Mouse (Mus musculus) cortical plate, adult 2 months (tissue): ENCODE results near the gene Prrt1. TPM values are rescaled to one million over a fixed set of nuclear protein-coding genes. Genes with fewer than 3 reads are reported as not detected.

Experiments
- H3K27ac ChIP-seq: fragments of 200-500 bp; 2 replicates; pipeline ENCODE4 v1.5.1; 2012; ENCODE audit warnings: low read length, control low read depth, inconsistent platforms; ENCODE audit not compliant: insufficient read depth
- H3K4me1 ChIP-seq: fragments of 200-500 bp; 2 replicates; pipeline ENCODE4 v1.6.1; 2011; ENCODE audit warnings: low read length; ENCODE audit not compliant: control insufficient read depth, insufficient read depth
- H3K4me3 ChIP-seq: fragments of 200-500 bp; 2 replicates; pipeline ENCODE4 v1.5.1; 2011; ENCODE audit warnings: mild to moderate bottlenecking, low read length, control low read depth; ENCODE audit not compliant: insufficient read depth
- CTCF ChIP-seq: fragments of 200-500 bp; IDR thresholded peaks from 2 replicates; pipeline ENCODE4 v1.5.1; 2011; ENCODE audit warnings: mild to moderate bottlenecking, control low read depth, low read length; ENCODE audit not compliant: insufficient read depth; ENCODE audit errors: extremely low read depth
- POLR2A ChIP-seq: fragments of 200-500 bp; IDR thresholded peaks from 2 replicates; pipeline ENCODE4 v1.6.1; 2011; ENCODE audit warnings: mild to moderate bottlenecking, low read length, control low read depth; ENCODE audit not compliant: insufficient read depth; ENCODE audit errors: extremely low read depth
- polyA plus RNA-seq: library from polyadenylated mRNA; depleted of rRNA; stranded (reverse); fragments of >200 nt; gene quantifications from 2 replicates; pipeline ENCODE4 v1.2.3, GENCODE M21; 2012

Prrt1 gene
- polyA plus RNA-seq, 1 experiment, result 160 TPM

DNA sequence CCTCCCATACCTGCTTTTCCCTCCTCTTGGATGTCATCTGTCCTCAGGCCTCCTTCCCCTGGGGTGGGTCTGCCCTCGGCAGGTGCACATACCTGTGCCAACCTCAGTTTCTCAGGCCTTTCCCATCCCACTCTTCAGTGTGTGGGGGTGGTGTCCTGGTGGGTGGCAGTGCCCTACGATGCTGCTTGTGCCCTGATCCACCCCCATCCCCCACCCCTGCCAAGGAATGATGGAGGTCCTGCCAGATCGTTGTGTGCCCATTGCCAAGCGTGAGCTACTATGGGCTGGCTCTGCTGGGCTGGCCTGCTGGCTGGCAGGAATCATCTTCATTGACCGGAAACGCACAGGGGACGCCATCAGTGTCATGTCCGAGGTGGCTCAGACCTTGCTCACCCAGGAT lies 18.3 kb upstream of the Prrt1 start:
- peaks cover 8% of the 10 kb centered on the region for H3K4me1 ChIP-seq
- no peak overlapping the region for H3K4me3 ChIP-seq
- no peak overlapping the region for H3K27ac ChIP-seq
- TF ChIP-seq POLR2A (no peak), CTCF (no peak)

DNA sequence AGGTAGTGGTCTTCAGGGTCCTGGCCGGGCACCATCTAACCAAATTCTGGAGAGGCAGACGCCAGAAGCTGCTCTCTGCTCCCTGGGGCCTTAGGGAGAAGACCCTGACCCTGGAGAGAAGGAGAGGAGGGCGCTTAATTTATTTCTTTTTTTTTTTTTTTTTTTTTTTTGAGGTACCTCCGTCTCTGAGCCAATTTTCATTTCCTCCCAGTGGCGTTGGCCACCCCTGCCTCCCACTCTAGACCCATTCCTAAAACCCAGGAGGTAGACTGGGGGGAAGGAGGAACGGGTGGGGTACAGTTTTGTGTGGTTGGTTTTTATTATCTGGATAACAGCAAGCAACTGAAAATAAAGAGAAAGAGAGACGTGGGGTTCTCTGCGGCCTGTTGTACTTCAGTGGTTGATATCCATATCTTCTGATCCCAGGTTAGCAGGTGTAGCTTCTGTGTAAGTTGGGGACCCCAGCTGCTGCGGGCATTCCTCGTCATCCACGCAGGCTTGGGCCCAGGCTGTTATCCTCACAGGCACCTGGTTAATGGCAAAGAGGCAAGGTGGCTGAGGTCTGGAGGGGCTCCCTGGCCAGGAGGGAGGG lies 16.2 kb upstream of the Prrt1 start:
- H3K27ac ChIP-seq, result no peak overlapping the region
- H3K4me1 ChIP-seq, result peaks cover 5% of the 10 kb centered on the region
- no peak overlapping the region for H3K4me3 ChIP-seq
- TF ChIP-seq POLR2A (no peak), CTCF (no peak)

DNA sequence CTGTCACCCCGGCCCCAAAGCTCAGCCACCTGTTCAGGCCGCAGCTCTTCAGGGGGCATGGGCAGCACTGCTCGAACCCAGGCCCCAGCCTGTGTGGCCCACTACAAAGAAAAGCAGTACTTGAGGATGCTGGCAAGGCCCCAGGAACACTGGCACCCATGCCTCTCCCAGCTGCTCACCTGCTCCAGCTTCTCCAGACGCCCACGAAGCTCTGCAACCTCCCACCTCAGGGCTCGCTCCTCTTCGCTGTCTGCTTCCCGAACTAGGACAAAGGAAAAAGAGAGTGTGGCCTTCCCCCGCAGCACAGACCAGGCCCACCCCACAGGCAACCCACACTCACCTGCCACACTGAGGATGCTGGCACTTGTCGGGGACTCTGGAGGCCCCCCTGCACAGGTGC lies 15.5 kb upstream of the Prrt1 start:
- no peak overlapping the region for H3K4me3 ChIP-seq
- TF ChIP-seq CTCF (no peak), POLR2A (0 out of 2 replicates have a peak, but pooled peaks have one; percentile 18)
- H3K4me1 ChIP-seq, result peaks cover 4% of the 10 kb centered on the region
- H3K27ac ChIP-seq, result peak overlapping the region; percentile 27; the same call in 1 of the 2 replicates

DNA sequence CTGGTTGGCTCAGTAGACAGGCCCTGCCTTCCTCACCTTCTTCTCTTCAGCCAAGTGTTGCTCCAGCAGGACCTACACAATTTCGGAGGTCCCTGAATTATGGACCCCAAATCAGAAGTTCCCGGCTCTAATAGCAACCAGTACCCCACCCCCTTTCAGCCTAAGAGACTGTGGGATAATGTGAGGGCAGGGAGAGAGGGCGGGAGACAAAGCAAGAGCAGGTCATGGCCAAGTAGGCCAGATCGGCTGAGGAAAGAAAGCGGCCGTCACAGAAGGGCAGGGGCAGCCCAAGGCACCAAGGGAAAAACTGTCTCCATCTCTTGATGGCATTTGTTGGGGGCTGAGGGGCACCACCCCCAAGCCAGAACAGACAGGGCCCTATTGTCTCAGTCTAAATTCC lies 13.5 kb upstream of the Prrt1 start, which contains the start of gene Egfl8:
Egfl8 (minus strand) TSS at position 101 of the 400 bp plus-strand sequence.
- TF ChIP-seq CTCF, result no peak
- no peak for TF ChIP-seq POLR2A
- H3K4me3 ChIP-seq, result no peak within 1 kb of the TSS
- H3K27ac ChIP-seq, result 0 out of 2 replicates have a peak within 1 kb of the TSS, but pooled peaks have one; percentile 35
- peaks cover 3% of the 10 kb centered on the region for H3K4me1 ChIP-seq

DNA sequence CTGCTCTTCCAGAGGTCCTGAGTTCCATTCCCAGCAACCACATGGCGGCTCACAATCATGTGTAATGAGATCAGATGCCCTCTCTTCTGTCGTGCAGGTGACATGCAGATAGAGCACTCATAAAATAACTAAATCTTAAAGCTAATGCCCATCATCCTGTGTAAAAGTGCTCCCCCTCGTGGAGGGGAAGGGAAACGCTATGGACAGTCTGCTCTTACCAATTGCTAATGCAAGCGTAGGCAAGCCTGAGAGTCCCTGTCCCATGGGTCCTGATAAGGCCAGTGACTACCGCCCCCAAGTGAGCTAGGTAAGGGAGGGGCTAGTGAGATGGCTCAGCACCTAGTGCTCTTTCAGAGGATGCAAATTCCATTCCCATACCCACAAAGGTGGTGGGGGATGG lies 10.3 kb upstream of the Prrt1 start:
- peak; percentile 88 for TF ChIP-seq CTCF
- no peak for TF ChIP-seq POLR2A
- no peak overlapping the region for H3K4me3 ChIP-seq
- no peaks in the 10 kb centered on the region for H3K4me1 ChIP-seq
- H3K27ac ChIP-seq, result no peak overlapping the region

DNA sequence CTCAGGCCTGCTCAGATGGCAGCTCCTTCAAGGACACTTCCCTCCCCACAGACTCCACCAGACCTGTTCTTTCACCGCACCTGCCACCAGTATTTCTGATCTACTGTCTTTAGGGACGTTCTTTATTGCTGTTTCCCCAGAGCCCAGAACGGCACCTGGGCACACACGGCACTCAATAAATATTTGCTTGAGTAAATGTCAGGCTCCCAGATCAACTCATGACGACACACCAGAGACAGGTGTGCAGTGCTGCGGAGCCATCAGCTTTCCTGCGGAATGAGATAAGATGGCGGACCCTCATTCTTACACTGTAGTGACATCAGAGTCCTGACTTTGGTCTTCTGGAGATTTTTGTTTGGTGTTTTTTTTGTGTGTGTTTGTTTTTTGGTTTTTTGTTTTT lies 8.3 kb upstream of the Prrt1 start:
- Histone ChIP-seq H3K4me3 (no peak overlapping the region), H3K27ac (no peak overlapping the region), H3K4me1 (no peaks in the 10 kb centered on the region)
- no peak for TF ChIP-seq POLR2A
- TF ChIP-seq CTCF, result no peak

DNA sequence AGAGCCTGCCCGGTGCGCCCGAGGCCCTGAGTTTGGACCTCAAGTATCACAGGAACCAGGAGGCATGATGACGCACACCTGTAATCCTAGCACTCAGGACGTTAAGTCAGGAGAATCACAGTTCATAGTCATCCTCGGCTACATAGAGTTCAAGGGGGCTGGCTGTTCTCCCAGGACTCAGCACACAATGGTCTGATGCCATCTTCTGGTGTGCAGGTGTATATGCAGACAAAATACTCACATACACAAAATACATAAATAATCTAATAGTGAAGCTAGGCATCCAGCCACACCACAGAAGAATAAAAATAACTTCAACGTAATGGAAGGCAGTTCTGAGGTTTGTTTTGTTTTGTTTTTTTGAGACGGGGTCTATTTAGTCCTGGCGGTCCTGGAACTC lies 6.2 kb upstream of the Prrt1 start:
- TF ChIP-seq POLR2A (no peak), CTCF (0 out of 2 replicates have a peak, but pooled peaks have one; percentile 17)

DNA sequence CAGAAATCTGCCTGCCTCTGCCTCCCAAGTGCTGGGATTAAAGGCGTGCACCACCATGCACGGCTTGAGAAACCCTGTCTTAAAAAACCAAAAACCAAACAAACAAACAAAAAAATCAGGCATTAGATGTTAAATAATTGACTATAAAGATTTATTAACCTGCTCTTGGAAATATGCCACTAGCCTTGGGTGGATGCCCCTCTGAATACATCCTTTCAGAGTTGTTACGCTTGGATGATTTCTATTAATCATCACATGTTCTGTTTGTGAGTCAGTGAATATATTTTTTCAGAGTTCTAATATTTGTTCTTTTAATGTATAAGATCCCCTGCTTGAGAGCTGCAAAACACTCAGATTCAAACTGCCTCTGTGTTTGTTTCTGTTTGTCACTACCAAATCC lies 4.4 kb upstream of the Prrt1 start:
- no peak overlapping the region for H3K4me3 ChIP-seq
- TF ChIP-seq POLR2A, result no peak
- TF ChIP-seq CTCF, result no peak
- H3K4me1 ChIP-seq, result peaks cover 5% of the 10 kb centered on the region; the same call in 1 of the 2 replicates
- no peak overlapping the region for H3K27ac ChIP-seq

More for the DNA sequence above, 6.2 kb upstream of the Prrt1 start:
- H3K27ac ChIP-seq, result no peak overlapping the region
- H3K4me1 ChIP-seq, result no peaks in the 10 kb centered on the region; the same call in 1 of the 2 replicates
- H3K4me3 ChIP-seq, result no peak overlapping the region

DNA sequence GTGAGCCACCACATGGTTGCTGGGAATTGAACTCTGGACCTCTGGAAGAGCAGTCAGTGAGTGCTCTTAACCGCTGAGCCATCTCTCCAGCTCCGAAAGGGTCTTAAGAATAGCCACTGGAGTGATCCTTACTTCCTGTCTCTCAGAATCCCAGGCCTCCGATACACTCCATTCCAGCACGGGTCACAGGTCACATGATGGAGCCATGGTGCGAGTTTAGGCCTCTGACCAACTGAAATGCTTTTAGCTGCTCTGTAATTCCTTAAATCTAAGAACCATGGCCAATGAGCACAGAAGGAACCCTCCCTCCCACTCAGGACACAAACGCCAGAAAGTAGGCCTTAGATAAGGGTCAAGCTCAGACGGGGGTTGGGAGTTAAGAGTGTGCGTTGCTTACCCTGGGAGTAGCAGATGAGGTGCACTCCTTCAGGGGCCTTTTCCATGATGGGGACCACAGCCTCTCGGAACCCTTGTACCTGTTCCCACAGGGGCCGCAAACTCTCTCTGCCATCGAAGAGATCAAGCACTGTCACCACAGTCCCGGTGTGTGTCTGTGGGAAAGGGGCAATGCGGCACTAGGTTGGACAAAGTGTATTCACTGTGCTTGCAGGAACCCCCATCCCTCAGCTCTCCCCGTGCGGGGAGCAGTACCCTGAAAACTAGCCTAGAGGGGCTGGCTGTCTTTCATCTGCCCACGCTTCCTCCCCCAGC lies 3.1 kb upstream of the Prrt1 start:
- Histone ChIP-seq H3K4me1 (peaks cover 5% of the 10 kb centered on the region; the same call in 1 of the 2 replicates), H3K4me3 (peak overlapping the region; percentile 75), H3K27ac (0 out of 2 replicates have a peak overlapping the region, but pooled peaks have one; percentile 55)
- TF ChIP-seq POLR2A (no peak), CTCF (no peak)

DNA sequence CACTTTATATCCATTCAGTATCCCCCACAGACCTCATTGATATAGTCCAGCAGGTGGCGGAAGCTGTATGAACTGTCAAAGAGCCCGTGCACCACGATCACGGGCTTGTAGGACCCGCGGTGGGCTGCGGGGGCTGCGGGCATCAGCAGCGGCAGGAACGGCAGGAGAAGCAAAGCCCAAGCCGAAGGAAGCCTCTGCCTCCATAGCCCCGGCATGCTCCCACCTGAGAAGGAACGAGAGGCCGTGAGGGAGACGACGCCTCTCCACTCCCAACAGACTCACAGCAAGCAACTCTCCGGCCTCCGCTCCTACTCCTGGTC lies 2.6 kb upstream of the Prrt1 start:
- Histone ChIP-seq H3K4me1 (peaks cover 5% of the 10 kb centered on the region; the same call in 1 of the 2 replicates), H3K27ac (peak overlapping the region; percentile 55), H3K4me3 (peak overlapping the region; percentile 75)
- TF ChIP-seq CTCF (peak; percentile 38), POLR2A (no peak)
